Mouse (Mus musculus) gastrocnemius, postnatal 4 days (tissue): ENCODE data around the gene Pirt. TPM values are rescaled to one million over a fixed set of nuclear protein-coding genes. Genes with fewer than 3 reads are reported as not detected.

ENCODE experiments used
- DNase-seq, 2 experiments: peaks; one replicate each; pipeline ENCODE4 v3.0.0; 2021 to 2022; ENCODE audit warnings: low spot score in 2 of 2, mixed read lengths in 2 of 2
- total RNA-seq, 2 experiments: library from RNA; stranded (reverse); gene quantifications; 2 replicates each; pipeline ENCODE4 v1.2.3; 2021

The Pirt gene
- total RNA-seq, 2 experiments from 2014 or later, result 0.05 to 0.12 TPM

GRCm38 (mm10) chr11:66945224-66945767, 33.5 kb downstream of the Pirt start:
- DNase-seq, result no peak

DNA sequence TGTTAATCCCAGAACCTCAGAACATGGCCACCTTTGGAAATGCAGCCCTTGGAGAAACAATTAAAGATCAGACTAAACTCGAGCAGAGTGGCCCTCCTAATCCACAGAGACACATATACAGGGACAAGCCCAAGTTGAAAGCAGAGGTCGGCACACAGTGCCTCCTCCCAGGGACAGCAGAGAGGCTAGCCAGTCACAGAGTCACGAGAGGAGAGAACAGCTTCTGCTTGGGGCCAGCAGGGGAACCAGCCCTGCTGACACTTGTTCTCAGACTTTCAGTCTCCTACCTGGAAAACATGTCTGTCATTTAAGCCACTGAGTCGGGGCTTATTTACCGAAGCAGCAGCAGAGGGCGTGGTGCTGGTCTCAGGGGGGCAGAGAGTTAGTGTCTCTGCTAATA, 34.7 kb downstream of the Pirt start:
- no peak for DNase-seq

DNA sequence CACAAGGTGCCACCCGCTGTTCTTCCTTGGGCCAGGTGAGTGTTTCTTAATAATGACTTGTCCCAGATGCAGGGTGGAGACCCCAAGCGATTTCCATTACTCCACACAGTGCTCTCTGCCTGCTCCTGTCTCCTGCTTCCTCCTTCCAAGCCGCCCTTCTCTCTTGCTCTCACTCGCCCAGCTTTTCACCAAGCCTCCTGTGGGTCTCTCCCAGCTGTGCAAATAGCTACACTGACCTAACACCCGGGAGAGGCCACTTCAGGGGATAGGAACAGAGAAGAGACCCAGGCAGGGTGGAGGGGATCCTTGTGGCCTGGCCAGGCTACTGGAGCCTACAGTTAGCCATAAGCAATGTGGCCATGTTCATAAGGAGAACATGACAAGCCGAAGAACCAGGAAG, 35.1 kb downstream of the Pirt start:
- no peak for DNase-seq

- no peak for DNase-seq
Measured at GRCm38 (mm10) chr11:66956303-66956702, 44.5 kb downstream of the Pirt start, which contains the start of gene Tmem238l. Gene Tmem238l (plus strand): TSS chr11:66956638.

DNA sequence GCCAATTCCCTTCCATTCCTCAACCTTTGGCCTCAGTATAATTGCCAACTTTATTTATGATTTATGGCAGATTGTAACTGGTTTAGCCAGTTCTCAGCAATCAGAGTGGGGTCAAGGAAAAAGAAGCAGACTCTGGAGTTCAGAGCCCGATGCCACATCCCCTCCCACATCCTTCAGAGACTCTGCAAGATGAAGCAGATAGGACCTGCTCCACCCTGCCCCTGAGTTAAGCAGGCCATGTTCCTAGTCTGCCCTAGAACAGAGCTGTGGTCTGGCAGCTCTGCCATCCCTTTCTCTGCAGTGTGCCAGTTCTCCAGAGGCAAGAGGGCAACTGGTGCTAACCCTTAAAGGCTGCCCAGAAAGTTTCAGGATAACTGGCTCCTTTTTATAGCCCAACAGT, 49.0 kb downstream of the Pirt start:
- no peak for DNase-seq

DNA sequence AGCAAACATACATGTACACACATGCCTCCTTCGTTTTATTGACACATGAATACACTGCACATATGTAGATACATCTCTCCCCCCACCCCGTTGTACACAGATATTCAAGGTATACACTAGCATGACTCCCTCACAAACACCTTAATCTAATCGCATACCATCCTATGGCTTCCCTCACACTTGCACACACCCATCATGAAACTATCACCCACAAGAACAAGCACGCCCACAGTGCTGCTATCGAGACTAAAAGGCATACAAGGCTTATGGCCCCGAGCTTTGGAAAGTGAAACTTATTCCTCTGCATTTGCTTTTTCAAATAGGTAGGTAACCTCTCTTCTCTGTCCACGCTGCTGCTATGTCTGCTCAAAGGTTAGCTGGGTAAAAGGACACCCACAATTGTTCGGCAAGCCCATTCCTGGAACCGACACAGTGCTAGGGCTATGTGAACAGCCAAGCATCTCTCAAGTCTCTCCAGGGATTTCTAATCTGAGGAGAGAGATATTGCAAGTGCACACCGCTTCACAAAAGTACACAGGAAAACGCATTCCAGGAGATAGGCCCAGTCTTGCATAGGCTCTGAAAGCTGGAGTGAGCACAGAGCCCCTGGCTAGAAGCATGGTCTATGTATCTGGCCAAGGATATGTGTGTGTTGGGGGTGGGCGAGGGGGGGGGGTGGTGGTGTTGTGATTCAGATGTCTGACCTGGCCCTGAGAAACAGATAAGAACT, 49.8 kb downstream of the Pirt start:
- DNase-seq, result no peak

DNA sequence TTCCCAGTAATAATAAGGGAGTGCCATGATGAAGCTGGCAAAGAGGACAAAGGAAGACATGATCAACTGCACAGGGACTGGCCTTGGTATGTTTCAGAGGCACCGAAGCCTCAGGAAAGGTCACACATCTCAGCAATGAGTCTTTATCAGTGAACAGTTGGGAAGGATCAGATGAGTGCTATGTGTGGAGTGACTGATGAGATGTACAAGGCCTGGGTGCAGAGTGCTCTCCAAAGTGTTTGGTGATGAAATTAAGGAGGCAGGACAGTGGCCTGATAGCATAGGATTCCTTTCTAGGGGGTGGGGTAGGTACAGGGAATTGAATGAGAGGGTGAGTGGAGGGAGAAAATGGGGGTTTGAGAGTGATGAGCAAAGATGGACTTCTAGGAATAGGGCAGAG, 51.7 kb downstream of the Pirt start:
- no peak for DNase-seq

- no peak for DNase-seq
Measured at GRCm38 (mm10) chr11:66966500-66967116, 54.8 kb downstream of the Pirt start.

DNA sequence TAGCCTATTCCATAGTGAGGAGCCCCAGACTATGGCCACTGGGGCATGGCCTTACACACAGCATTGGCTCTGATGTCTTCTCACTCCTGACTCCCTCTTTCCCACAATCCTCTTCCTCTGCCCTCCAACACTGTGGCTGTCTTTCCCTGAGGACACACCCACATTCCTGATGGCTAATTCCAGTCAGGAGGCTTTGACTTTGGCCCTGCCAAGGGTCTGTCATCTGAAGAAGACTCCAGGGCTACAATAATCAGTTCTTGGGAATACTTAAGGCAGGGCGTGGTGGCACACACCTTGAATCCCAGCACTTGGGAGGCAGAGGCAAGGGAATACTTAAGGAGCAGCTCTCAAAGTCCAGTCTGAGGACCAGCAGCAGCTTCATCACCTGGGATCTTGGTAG, 56.8 kb downstream of the Pirt start:
- DNase-seq, result no peak

DNA sequence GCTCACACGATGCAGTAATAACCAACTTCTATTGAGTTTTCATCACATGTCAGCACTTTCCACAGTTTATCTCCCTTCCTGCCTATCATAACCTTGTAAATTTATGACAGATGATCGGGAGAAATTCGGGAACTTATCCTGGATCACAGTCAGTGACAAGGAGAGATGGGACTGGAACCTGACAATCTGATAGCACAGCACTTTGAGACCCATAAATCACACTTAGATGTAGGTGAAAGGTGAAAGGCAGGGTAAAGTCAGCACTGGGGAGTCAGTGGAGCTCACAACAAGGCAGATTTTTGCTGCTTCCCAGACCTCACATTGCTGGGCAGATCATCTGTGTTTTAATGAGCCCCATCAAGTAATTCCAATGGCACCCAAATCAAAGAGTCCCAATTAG, 61.7 kb downstream of the Pirt start:
- DNase-seq, result no peak

DNA sequence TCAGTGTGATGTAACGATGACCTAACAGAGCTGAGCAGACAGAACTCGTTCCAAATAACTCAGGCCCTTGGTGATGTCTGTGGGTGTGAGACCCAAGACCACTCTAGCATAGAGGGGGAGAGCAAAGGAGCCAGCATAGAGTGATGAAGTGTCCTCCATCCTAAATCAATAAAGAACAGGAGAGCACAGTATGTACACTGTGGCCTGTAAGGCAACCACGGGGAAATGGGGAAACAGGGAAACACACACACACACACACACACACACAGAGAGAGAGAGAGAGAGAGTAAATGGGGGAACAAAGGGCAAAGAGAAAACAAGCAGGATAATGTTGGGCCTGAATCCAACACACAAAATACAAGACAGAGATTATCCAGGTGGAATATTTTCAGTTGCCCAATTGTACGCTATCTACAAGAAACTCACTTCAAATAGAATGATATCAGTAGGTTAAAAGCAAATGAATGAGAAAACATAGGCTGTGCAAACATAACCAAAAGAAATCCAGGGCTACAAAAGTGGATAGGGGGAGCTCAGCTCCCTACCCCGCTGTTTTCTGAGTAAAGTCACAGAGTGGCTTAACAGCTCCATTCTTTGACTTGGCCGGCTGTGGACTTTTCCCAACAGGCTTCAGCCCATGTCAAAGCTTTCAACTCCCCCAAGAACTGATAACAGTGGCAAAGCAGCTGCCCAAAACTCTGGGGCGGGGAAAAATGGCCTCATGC, 64.0 kb downstream of the Pirt start:
- no peak for DNase-seq

Other genes with a start within 250 kb of the Pirt start
- gene Tmem238l, start 44.7 kb downstream of the Pirt start, total RNA-seq, result not detected
- 1 to 10 TPM; 2.3 to 2.6 TPM for gene Tmem220, start 113.2 kb downstream of the Pirt start, total RNA-seq
- gene Adprm, start 140.6 kb downstream of the Pirt start, total RNA-seq, result 10 to 100 TPM; 14.9 to 15.8 TPM
- gene Sco1, start 140.7 kb downstream of the Pirt start, total RNA-seq, result 10 to 100 TPM; 13.7 to 14.3 TPM
- 100 to 1,000 TPM; 510 to 548 TPM for gene Myh3, start 166.3 kb downstream of the Pirt start, total RNA-seq